Mouse (Mus musculus) Patski (cell line): ENCODE results near the gene Tmem163. TPM values are rescaled to one million over a fixed set of nuclear protein-coding genes. Genes with fewer than 3 reads are reported as not detected.

Source experiments
- ATAC-seq: fragments of 100-300 bp; one replicate; pipeline ENCODE4 v1.8.0; 2021
- CTCF ChIA-PET: fragments of 350-600 bp; sonication (Branson Sonifier 250); formaldehyde crosslinking; loops from one replicate; lab custom pipeline; 2022; ENCODE audit warnings: inconsistent platforms; lab: Charles Lee
- POLR2A ChIA-PET: fragments of 350-600 bp; sonication (Branson Sonifier 250); formaldehyde crosslinking; loops from one replicate; lab custom pipeline; 2022; ENCODE audit warnings: antibody characterized with exemption, inconsistent platforms; lab: Charles Lee
- DNase-seq: peaks from one replicate; pipeline ENCODE4 v3.0.0-alpha.2; 2011; ENCODE audit warnings: low read depth, low spot score
- H3K27me3 ChIP-seq: fragments of 371-371 bp; one replicate; pipeline ENCODE4 v1.5.1; 2021
- CTCF ChIP-seq: fragments of 100-300 bp; IDR thresholded peaks from one replicate; pipeline ENCODE4 v1.5.1; 2021
- in situ Hi-C: fragments of 300-500 bp; cut with MboI; formaldehyde crosslinking; loops from 3 replicates; pipeline ENCODE4 v1.11.1; 2018; ENCODE audit warnings: low pct_unique_long_range_greater_than_20kb, mixed read lengths
- polyA plus RNA-seq: library from polyadenylated mRNA; unstranded; gene quantifications from one replicate; pipeline ENCODE4 v1.2.3, GENCODE M21; 2021

The Tmem163 gene
- polyA plus RNA-seq, 1 experiment from 2014 or later: not detected

GRCm38 (mm10) chr1:127441736-127442135 lies 237.6 kb downstream of the Tmem163 start:
- TF ChIP-seq CTCF: no peak
- ATAC-seq: no peak
- no peak for DNase-seq
- ChIA-PET POLR2A (no interaction called here), CTCF (interaction anchor here (1.3 kb wide), 1 partner anchor 17 kb away, joined by 5 read pairs; no protein-coding TSS in a partner anchor)
- H3K27me3 ChIP-seq: no peaks in the 10 kb centered on the region
- in situ Hi-C loops: no loop called here

GRCm38 (mm10) chr1:127441007-127441406 lies 238.3 kb downstream of the Tmem163 start:
- ATAC-seq: no peak
- POLR2A ChIA-PET: interaction anchor here (0.7 kb wide), 1 partner anchor 9 kb away, joined by 3 read pairs; no protein-coding TSS in a partner anchor
- no peak for DNase-seq

GRCm38 (mm10) chr1:127439452-127439891 lies 239.9 kb downstream of the Tmem163 start:
- ChIA-PET CTCF (interaction anchor here (1.2 kb wide), 2 partner anchors 25 to 234 kb away, joined by 3 read pairs; partner anchors contain the start of gene Mgat5), POLR2A (no interaction called here)
- ATAC-seq (no peak), DNase-seq (no peak)
- in situ Hi-C loops: no loop called here
- no peak for TF ChIP-seq CTCF
- H3K27me3 ChIP-seq: no peaks in the 10 kb centered on the region

More at GRCm38 (mm10) chr1:127441007-127441406, 238.3 kb downstream of the Tmem163 start:
- no peak for TF ChIP-seq CTCF
- CTCF ChIA-PET: interaction anchor here (1.3 kb wide), 1 partner anchor 18 kb away, joined by 5 read pairs; no protein-coding TSS in a partner anchor
- H3K27me3 ChIP-seq: no peaks in the 10 kb centered on the region
- in situ Hi-C loops: no loop called here

GRCm38 (mm10) chr1:127437091-127437490 lies 242.3 kb downstream of the Tmem163 start:
- DNase-seq (no peak), ATAC-seq (no peak)
- CTCF ChIA-PET: no interaction called here
- in situ Hi-C loops: no loop called here
- no peaks in the 10 kb centered on the region for H3K27me3 ChIP-seq
- TF ChIP-seq CTCF: no peak
- POLR2A ChIA-PET: no interaction called here

Other genes starting within 250 kb of the Tmem163 start
- not detected for gene Acmsd, start 49.9 kb upstream of the Tmem163 start, polyA plus RNA-seq
- gene Ccnt2, start 94.6 kb upstream of the Tmem163 start, polyA plus RNA-seq: 30.0 TPM
- gene Map3k19, start 175.5 kb upstream of the Tmem163 start, polyA plus RNA-seq: not detected
- gene Rab3gap1, start 189.2 kb upstream of the Tmem163 start, polyA plus RNA-seq: 46.6 TPM